Mouse (Mus musculus): ENCODE data around the gene Cry2.

Gene Cry2

DNA sequence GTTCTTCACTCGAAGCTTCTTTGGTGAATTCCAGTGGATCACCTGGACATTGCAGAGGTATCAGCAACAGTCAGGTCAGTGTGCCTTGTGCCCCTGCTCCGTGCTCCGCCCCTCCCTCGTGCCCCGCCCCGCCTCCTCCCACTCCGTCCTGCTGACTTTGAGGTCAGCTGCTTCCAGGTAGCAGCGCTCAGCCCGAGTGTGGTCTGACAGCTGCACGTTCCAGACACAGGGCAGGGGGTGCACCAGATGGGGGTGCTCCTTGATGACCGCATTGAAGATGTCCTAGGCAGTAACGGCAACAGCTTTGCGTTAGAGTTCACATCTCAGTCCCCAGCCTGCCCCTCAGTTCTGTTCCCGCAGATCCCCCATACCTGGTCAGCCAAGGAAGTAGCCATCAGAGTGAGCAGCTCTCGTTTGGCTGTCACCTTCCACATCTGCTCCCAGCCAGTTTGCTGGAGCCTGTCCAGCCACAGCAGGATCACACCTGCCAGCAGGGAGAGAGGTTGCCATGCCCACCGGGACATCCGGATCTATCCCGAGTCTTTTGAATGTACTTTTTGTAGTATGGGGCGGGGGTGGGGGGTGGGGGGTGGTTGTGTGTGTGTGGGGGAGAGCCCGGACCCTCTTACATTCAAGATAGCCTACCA is 66.3 kb downstream of the Cry2 start:
- peak; percentile 20 to 25 for DNase-seq

GRCm38 (mm10) chr2:92365568-92365967 is 68.3 kb downstream of the Cry2 start:
- DNase-seq: peak in 1 of 2 experiments; percentile 31

DNA sequence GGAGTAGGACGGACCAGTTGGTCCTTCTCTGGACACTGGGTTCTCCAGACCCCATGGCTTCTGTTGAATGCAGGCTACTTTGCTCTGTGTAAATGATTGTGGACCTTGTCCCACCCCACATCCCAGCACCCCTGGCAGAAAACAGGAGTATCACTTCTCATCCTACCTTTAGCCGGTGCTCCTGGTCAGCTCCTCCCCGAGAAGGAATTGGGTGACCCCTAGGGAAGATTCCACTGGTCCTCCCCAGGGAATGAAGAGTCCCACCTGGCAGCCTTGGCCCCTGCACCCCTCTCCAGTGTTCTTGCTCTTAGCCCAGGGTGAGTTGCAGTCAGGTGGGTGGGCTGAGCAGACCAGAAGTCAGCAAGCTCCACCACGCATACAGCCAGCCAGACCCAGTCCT is 69.8 kb downstream of the Cry2 start:
- no peak for DNase-seq

DNA sequence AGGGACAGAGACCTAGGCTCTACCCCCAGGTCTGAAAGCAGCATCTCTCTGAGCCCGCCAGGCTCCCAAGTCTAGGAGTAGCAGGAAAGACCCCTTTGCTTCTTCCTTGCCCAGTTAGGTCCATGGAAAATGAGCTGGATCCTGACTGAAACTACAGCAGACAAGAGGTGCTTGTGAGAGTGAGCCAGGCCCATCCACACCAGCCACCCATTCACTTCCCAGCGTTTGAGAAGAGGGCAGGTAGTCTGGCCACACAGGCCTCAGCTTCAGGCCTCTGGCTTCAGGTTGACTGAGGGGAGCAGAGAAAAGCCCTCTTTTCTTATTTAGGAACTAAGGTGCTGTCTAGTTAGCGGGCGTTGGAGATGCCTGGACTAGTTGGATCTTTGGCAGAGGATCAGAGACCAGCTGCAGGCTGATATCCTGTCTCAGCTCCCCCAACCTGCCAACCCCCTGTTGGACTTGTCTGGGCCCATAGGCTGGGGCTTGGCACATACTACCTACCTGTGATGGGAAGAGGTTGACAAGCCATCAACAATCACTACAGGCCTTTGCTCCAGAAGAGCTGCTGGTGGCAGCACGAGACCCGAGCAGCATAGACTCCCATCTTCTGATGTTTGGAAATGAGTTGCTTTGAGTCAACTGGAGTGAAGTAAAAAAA is 71.1 kb downstream of the Cry2 start:
- DNase-seq: peak in 1 of 2 experiments; percentile 37

GRCm38 (mm10) chr2:92361795-92362194 is 72.0 kb downstream of the Cry2 start:
- DNase-seq: peak in 1 of 2 experiments; percentile 45

DNA sequence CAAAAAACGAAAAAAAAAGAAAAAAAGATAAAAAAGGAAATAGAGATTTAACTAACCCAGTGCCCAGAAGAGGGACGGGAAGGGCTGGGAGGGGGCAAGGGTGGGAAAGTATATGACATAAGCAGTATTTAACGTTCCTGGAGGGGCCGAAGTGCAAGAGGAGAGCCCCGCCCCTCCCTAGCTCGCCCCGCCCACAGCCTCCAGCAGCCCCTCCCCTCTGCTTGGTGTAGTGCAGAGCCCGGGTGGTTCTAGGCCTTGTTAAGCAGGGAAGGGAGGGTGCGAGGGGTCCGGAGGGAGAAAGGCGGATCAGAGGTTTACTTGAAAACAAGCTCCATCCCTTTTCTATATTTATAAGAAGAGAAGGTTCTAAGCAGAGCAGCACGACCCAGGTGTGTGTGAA is 73.0 kb downstream of the Cry2 start:
- DNase-seq: peak in 1 of 2 experiments; percentile 58

- peak; percentile 81 to 82 for DNase-seq
These were observed 73.5 kb downstream of the Cry2 start for GRCm38 (mm10) chr2:92360186-92360823.

GRCm38 (mm10) chr2:92359301-92359700 is 74.5 kb downstream of the Cry2 start:
- peak; percentile 54 to 59 for DNase-seq

DNA sequence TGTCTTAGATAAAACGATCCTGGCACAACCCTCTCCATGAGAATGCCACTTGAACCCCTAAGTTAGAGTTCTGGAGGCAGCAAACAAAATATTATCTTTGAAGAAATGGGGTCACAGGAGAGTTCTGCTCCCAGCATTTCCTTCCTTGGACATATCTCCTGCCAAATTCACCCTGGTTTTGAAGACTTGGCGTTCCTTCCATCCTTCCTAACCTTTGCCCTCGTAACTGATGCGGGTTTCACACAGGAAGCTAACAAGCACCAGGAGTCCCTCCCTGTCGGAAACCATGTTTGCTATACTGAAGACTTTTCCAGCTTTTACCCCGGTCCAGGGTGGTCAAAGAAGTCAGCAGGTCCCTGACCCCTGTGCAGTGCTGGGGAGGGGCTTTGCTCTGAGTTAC is 79.6 kb downstream of the Cry2 start:
- DNase-seq: no peak
